Mouse (Mus musculus) retina, embryonic 14.5 days (tissue): Measurements from ENCODE around the gene Srgap3.
A peak's percentile ranks its signal among the peaks of the same experiment; 100 is the strongest.

Source experiments
- DNase-seq: peaks from one replicate; pipeline ENCODE4 v3.0.0-alpha.2; 2015; ENCODE audit warnings: low spot score

Gene Srgap3

DNA sequence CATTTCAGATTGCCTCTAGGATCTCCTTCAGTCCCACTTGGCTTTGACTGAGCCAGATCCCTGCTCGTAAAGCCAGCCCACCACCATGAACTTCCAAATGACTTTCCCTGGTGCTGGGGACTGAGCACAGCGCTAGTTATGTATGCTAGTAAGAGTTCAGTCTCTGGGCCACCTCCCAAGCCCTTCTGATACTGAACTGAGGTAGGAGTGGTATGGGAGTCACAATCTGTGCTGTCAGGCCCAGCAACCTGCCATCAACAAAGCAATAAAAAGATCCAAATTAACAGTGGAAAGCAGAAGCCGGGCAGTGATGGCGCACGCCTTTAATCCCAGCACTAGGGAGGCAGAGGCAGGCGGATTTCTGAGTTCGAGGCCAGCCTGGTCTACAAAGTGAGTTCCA is 134.2 kb downstream of the Srgap3 start:
- no peak for DNase-seq

DNA sequence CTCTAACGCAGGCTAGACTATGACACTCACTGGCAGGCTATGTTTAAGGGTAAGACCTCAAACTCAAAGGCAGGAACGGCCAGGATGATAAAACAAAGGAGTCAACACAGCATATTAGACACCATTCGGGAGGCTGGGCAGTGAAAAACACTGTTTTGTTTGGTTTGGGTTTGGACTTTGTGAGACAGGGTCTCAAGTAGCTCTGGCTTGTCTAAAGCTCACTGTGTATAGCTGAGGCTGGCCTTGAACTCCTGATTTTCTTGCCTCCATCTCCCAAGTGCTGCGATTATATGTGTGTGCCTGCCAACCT is 136.6 kb downstream of the Srgap3 start:
- DNase-seq: no peak

GRCm38 (mm10) chr6:112809658-112810520 is 137.2 kb downstream of the Srgap3 start:
- peak; percentile 92 for DNase-seq

DNA sequence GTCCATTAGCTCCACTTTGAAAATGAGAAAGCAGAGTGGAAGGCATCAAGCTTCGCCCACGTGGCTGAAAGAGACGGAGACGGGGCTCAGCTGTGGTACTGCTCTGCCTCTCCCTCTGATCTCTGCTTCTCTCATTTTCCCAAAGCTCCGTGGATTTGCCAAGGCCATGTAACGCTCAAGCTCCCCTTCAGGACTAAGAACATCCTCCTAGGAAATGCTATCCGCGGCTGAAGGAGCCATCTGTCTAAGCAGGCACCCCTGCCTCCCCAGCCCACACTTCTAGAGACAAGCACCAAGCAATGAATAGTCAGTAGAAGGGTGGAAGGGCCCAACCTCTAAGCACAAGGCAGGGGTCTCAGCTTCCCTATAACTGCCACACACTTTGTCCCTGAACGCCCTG is 138.3 kb downstream of the Srgap3 start:
- no peak for DNase-seq

DNA sequence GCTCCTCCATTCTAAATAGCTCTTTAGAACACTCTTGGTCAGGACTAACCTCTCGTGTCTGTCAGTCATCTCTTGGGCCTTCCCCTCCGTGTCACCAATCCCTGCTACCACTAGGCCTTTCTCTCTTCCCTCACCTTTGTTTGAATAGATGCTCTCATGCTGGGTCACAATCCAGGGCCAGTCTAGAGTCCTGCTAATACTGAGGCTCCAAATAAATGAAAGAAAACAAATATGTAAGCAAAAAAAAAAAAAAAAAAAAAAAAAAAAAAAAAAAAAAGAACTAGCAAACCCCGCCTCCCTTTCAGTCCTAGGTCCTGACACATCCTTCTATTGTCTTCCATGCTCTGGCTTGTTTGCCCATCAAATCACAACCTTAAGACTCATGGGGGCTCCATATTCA is 145.1 kb downstream of the Srgap3 start:
- DNase-seq: no peak

GRCm38 (mm10) chr6:112798378-112798777 is 148.7 kb downstream of the Srgap3 start:
- no peak for DNase-seq

DNA sequence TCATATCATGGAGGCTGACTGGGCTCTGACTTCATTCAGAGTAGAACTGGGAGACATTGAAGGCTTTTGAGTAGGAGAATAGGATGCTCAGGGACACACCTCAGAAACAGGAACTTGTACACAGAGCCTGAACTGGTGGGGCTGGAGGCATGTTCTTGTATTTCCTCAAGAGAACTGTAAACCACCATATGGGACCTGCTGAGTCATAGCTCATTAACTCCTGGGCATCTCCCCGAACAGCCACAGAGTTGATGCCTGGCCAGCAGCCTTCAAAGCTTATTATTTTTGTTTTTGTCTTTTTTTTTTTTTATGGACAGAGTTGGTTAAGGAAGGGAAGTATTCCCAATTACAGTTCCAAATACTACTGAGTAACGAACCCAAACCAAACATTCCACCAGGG is 150.5 kb downstream of the Srgap3 start:
- no peak for DNase-seq

DNA sequence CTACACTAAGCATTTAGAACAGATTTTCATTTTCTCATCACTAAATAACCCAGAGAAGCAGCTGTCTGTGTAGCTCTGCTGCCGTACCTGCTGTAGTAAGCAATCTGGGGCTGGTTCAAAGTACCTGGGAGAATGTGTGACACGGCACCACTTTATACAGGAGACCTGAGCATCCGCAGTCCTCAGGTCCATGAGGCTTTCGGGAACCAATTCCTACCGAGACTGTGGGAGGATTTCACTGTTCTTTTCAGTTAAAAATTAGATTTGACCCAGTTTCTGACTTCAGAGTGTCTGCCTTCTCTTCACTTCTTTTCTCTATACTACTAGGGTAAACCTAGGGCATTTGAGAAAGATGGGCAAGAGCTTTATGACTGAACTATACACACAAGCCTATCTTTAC is 153.2 kb downstream of the Srgap3 start:
- DNase-seq: no peak

GRCm38 (mm10) chr6:112789901-112790300 is 157.2 kb downstream of the Srgap3 start:
- DNase-seq: peak; percentile 50

DNA sequence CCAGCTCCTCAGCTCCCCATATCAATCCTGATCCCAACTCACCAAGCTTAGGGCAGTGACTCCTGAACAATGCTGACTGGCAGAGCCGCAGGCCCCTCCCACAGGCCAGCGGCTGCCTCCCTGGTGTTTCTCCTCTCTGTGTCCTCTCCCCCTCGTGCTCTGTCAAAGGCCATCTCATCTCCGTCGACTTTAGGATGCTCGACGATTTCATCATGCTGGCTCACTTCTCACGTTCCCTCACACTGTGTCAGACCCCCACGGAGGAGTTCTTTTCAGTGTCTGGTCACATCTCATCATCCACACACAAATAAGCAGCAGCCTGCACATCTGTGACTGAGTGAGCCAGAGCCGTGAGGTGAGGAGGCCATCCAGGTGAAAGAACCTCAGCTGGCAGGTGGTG is 158.4 kb downstream of the Srgap3 start:
- DNase-seq: peak; percentile 75

DNA sequence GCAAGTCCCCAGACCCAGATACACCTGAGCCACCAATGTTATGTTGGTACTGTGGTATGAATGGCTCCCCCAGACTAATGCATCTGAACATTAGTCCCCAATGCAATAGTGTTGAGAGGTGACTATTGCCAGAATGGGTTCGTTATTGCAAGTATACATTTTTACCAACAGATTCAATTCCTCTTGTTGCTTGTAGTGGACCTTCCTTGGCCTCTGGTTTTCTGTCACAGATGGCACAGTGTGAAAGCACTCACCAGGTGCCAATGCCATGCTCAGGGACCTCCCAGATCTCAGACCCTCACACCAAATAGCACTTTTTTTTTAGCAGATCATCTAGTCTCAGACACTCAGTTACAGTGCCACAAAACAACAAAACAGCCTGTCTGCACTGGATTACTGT is 158.9 kb downstream of the Srgap3 start:
- DNase-seq: no peak

DNA sequence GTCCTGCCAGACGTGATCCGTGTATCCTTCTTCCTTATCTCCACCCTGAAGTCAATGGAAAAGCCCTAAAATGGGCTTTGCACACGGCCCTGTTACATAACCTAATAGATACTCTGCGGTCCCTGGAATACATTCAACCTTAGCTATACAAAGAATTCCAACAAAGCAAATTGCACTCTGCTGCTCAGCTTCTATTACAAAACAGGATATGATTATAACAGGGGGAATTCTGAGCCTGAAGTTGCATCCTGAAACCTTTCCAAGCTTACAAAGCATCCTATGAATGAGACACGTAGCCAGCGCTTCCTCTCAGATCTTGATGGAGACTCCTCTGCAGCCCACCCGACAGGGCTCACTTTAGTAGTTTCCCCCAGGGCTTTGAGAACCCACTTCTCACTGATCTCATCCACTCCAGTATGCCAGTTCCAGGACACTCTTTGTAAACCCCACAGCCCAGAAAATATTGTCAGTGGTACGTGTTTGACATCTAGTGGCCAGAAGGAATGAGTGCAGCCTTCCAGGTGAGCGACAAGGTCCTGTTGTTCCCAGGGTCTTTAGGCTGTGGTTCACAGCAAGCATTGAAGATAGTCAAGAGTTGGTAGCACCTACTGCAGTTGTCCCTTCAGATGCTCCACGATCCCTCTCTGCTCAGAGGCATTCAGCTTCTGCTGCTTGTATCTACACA is 165.5 kb downstream of the Srgap3 start:
- DNase-seq: no peak

- DNase-seq: no peak
These were observed 168.9 kb downstream of the Srgap3 start for GRCm38 (mm10) chr6:112778211-112778610.

- DNase-seq: no peak
These were observed 170.3 kb downstream of the Srgap3 start for GRCm38 (mm10) chr6:112776718-112777117.

DNA sequence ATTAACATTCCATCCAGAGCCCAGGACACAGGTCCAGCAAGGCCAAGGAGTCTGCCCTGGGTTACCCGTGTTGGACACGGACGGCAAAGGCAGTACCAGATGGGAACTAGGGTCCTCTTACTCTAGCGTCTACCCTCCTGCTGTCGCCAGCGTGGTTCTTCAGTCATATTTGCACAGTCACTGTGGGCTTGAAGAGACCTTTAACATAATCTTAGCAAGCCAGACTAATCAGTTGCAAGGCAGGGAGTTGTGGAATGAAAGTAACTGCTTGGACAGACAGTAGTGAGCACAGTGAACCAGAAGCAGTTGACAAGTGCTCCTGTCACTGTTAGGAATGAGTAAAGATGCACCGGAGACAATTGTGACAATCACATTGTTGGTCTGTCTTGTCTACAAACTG is 173.3 kb downstream of the Srgap3 start:
- no peak for DNase-seq

DNA sequence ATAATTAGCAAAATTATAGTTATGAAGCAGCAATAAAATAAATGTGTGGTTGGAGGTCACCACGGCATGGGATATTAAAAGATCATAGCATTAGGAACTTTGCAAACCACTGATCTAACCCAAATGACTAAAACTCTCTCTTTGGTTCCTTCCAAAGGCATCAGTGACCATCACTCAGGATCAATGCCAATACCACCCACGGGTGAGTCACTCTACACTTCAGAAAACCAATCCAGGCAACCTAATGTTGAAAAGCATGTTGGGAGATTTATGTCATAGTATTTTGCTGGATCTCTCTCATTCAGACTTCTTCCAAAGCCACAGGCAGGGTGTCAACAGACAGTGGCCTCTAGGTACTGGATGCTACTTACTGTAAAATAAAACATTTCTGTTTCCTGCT is 176.1 kb downstream of the Srgap3 start:
- no peak for DNase-seq

DNA sequence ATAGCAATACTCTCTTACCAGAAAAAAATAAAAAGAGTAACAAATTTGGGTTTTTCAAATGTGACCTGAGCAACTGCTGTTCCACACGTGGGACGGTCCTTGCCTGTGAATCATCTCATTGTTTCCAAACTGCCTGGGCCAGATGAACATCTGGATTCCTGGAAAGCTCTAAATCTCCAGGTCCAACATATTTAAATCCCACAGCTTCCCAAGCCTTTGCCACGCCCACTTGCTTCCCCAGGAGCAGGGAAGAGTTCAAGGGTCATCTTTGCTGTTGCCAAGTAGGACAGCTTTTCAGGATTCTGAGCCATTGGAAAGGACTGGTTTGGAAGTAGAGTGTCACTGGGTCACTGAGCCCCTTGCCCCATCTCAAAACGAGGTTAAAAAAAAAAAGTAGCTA is 188.5 kb downstream of the Srgap3 start:
- DNase-seq: no peak

GRCm38 (mm10) chr6:112756866-112757265 is 190.2 kb downstream of the Srgap3 start:
- DNase-seq: no peak

DNA sequence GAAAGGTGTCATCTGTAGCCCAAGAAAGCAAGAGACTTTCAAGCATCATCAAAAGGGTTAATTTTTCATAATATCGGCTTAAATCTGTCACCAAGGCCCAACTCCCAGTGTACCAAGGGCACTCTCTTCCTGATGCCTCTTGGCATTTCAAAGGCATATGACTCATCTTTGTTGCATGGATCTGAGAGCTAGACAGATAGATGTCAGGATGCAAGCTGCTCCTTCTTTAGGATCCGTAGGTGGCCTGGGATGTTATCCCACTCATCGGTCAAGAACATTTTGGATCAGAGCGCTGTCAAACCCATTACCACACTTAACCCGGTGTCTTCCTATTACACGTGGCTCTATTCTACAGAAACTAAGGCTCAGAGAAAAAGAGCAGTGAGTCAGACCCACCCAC is 192.1 kb downstream of the Srgap3 start:
- no peak for DNase-seq

DNA sequence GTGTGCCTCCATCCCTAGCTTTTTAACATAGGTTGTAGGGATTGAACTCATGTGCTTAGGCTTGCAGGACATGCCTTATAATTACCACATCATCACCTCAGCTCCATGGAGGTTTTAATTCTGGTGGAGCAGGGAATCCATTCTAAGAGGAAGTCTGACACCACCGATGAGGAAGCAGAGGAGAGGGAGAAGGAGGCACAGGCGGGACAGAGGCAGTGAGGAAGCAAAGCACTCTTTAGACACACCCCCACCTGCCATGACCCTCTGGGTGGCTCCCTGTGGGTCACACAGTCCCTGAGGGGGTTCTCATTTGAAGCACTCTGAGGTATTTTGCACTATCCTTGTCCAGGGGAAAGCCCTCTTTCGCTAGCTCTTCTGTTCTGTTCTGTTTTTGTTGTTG is 194.5 kb downstream of the Srgap3 start:
- no peak for DNase-seq

DNA sequence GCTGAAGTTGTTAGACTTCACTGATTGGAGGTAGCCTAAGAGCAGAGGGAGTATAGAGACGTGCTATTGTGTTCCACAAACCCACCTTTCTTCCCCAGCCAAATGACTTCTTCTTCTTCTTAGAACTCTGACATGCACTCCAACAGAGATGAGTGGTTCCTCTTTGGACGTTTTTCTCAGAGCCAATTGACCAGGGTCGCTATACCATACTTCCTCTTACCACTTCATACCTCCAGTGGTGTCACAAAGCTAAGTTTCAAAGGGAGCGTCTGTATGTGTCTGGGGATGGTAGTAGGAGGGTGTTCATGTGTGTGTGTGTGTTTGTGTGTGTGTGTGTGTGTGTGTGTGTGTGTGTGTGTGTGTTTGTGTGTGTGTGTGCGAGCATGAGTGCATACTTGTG is 195.1 kb downstream of the Srgap3 start:
- DNase-seq: no peak

DNA sequence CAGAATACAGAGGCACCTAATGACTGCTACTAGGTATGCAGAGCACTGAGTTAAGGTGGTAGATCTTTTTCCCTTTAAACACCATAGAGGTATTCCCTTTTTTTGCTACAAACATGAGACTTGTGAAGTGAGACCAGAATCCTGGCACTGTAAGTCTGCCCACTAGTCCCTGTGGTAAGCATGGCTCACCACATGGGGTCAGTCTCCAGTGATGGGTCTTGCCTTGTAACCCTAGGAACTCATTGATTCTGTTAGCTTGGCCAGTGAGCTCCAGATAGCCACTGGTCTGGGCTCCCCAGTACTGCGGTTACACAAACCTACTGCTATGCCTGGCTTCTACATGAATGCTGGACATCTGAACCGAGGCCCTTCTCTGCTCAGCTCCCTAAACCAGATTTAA is 204.8 kb downstream of the Srgap3 start:
- peak; percentile 31 for DNase-seq

- no peak for DNase-seq
These were observed 205.3 kb downstream of the Srgap3 start for GRCm38 (mm10) chr6:112741766-112742165.

GRCm38 (mm10) chr6:112739635-112740034 is 207.4 kb downstream of the Srgap3 start:
- no peak for DNase-seq
